Mouse (Mus musculus): Measurements from ENCODE around the gene H13.

GRCm38 (mm10) chr2:152657398-152657797, 11.9 kb upstream of the H13 start:
- TF ChIP-seq CTCF (IDR thresholded peaks at IDR 0.05; ENCODE audit: low read depth, low read length), result peak; percentile 12; the same call in 1 of the 2 replicates
- no peak for TF ChIP-seq POLR2A (IDR thresholded peaks at IDR 0.05; ENCODE audit: borderline replicate concordance, low read depth, low read length)
